Mouse (Mus musculus): ENCODE results near the gene Cuedc2. TPM values are rescaled to one million over a fixed set of nuclear protein-coding genes. Genes with fewer than 3 reads are reported as not detected.

Gene Cuedc2
- total and polyA plus RNA-seq, 2 experiments from 2014 or later, result 134 to 326 TPM

DNA sequence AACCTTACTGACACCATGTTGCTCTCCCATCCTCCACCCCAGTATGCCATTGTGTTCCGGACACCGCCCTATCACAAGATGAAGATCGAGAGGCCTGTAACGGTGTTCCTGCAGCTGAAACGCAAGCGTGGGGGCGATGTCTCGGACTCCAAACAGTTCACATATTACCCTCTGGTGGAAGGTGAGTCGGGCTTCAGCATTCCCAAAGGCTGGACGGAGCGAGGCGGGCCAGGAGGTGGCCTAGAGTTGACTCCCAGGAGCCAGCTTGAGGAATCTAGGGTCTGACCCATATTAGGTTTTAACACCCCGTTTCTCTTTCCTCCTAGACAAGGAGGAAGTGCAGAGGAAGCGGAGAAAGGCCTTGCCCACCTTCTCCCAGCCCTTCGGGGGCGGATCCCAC is 30.2 kb downstream of the Cuedc2 start:
- H3K27ac ChIP-seq, result no peak overlapping the region
- H3K27me3 ChIP-seq (ENCODE audit: insufficient read depth, low read length), result 0 out of 2 replicates have a peak, but pooled peaks cover 4% of the 10 kb centered on the region
- peak overlapping the region; percentile 86 for H3K4me2 ChIP-seq (ENCODE audit: low read depth, low read length)
- no peaks in the 10 kb centered on the region for H3K9me3 ChIP-seq (ENCODE audit: low read length)
- ATAC-seq (no peak), DNase-seq (ENCODE audit: low spot score) (no peak)
- H3K4me3 ChIP-seq (ENCODE audit: low read length), result peak overlapping the region; percentile 45; the same call in 1 of the 2 replicates
- peaks cover 23% of the 10 kb centered on the region; the same call in 1 of the 2 replicates for H3K36me3 ChIP-seq (ENCODE audit: insufficient read depth, low read length)
- TF ChIP-seq CTCF (IDR thresholded peaks at IDR 0.05; ENCODE audit: low read depth), result no peak
- peaks cover 6% of the 10 kb centered on the region; the same call in 1 of the 2 replicates for H3K4me1 ChIP-seq (ENCODE audit: insufficient read depth, low read length)
- H3K9ac ChIP-seq (replicated peaks; ENCODE audit: low read length), result no peak overlapping the region
- 64% methylated on average over 16 of the region's 16 CpGs for WGBS

DNA sequence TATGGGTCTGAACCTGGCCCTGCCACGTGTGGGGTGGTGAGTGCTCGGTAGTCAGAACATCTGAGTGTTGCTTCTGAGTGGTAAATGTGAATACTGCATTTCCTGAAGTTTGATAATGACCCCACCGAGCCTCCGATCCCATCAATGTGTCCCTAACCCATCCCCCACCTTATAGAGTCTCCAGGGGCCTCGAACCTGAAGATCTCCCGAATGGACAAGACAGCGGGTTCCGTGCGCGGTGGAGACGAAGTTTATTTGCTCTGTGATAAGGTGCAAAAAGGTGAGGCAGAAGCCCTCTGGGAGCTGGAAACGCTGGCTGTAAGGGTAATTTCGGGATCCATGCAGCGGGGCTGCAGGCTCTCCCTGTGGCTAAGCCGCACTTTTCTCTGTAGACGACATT is 30.7 kb downstream of the Cuedc2 start:
- Histone ChIP-seq H3K9me3 (ENCODE audit: low read length) (no peaks in the 10 kb centered on the region), H3K27ac (no peak overlapping the region), H3K36me3 (ENCODE audit: insufficient read depth, low read length) (peaks cover 17% of the 10 kb centered on the region; the same call in 1 of the 2 replicates), H3K9ac (replicated peaks; ENCODE audit: low read length) (no peak overlapping the region), H3K4me1 (ENCODE audit: insufficient read depth, low read length) (peaks cover 6% of the 10 kb centered on the region; the same call in 1 of the 2 replicates), H3K4me3 (ENCODE audit: low read length) (no peak overlapping the region), H3K27me3 (ENCODE audit: insufficient read depth, low read length) (0 out of 2 replicates have a peak, but pooled peaks cover 4% of the 10 kb centered on the region), H3K4me2 (ENCODE audit: low read depth, low read length) (no peak overlapping the region)
- no peak for ATAC-seq
- WGBS, result 82% methylated on average over 16 of the region's 16 CpGs
- TF ChIP-seq CTCF (IDR thresholded peaks at IDR 0.05; ENCODE audit: low read depth), result no peak
- DNase-seq (ENCODE audit: low spot score), result no peak

DNA sequence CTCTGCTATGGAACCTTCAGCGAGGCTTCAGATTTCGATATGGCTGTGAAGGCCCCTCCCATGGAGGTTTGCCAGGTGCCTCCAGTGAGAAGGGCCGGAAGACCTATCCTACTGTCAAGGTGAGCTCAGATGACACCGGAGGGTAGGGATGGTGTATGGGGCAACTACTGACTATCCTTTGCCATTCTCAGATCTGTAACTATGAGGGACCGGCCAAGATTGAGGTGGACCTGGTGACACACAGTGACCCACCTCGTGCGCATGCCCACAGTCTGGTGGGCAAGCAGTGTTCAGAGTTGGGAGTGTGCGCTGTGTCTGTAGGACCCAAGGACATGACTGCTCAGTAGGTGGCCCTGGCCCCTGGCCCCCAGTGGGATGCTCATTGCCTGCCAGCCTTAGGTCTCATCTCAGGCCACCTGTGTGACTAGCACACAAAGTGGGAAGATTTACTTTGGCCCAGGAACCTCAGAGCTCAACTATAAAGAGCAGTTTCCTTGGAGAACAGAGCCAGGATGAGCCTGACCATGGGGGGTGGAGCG is 31.7 kb downstream of the Cuedc2 start:
- WGBS, result 91% methylated on average over 9 of the region's 9 CpGs

DNA sequence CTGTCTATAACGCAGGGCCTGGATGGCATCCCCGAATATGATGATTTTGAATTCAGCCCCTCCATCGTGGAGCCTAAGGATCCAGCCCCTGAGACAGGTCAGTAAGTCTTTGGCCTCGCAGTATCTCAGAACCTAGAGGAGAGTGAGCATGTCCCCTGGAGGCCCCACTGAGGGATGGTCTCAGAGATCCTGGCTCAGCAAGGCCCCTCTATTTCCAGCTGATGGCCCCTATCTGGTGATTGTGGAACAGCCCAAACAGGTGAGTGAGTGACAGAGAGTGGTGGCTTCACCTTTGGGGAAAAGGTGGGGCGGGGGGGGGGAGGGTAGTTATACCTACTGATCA is 32.3 kb downstream of the Cuedc2 start:
- H3K27ac ChIP-seq, result no peak overlapping the region
- ATAC-seq (no peak), DNase-seq (ENCODE audit: low spot score) (no peak)
- peaks cover 6% of the 10 kb centered on the region; the same call in 1 of the 2 replicates for H3K4me1 ChIP-seq (ENCODE audit: insufficient read depth, low read length)
- 0 out of 2 replicates have a peak, but pooled peaks cover 4% of the 10 kb centered on the region for H3K27me3 ChIP-seq (ENCODE audit: insufficient read depth, low read length)
- H3K36me3 ChIP-seq (ENCODE audit: insufficient read depth, low read length), result peaks cover 4% of the 10 kb centered on the region; the same call in 1 of the 2 replicates
- TF ChIP-seq CTCF (IDR thresholded peaks at IDR 0.05; ENCODE audit: low read depth), result no peak
- 57% methylated on average over 5 of the region's 5 CpGs for WGBS
- no peaks in the 10 kb centered on the region for H3K9me3 ChIP-seq (ENCODE audit: low read length)
- H3K4me2 ChIP-seq (ENCODE audit: low read depth, low read length), result peak overlapping the region; percentile 61
- 0 out of 2 replicates have a peak overlapping the region, but pooled peaks have one; percentile 38 for H3K4me3 ChIP-seq (ENCODE audit: low read length)
- no peak overlapping the region for H3K9ac ChIP-seq (replicated peaks; ENCODE audit: low read length)

More for the DNA sequence above, 31.7 kb downstream of the Cuedc2 start:
- H3K4me2 ChIP-seq (ENCODE audit: low read depth, low read length), result no peak overlapping the region
- no peak overlapping the region for H3K4me3 ChIP-seq (ENCODE audit: low read length)
- no peak for DNase-seq (ENCODE audit: low spot score)
- H3K9ac ChIP-seq (replicated peaks; ENCODE audit: low read length), result no peak overlapping the region
- no peak for ATAC-seq
- no peak for TF ChIP-seq CTCF (IDR thresholded peaks at IDR 0.05; ENCODE audit: low read depth)
- 0 out of 2 replicates have a peak, but pooled peaks cover 4% of the 10 kb centered on the region for H3K27me3 ChIP-seq (ENCODE audit: insufficient read depth, low read length)
- peaks cover 8% of the 10 kb centered on the region; the same call in 1 of the 2 replicates for H3K36me3 ChIP-seq (ENCODE audit: insufficient read depth, low read length)
- H3K9me3 ChIP-seq (ENCODE audit: low read length), result no peaks in the 10 kb centered on the region
- no peak overlapping the region for H3K27ac ChIP-seq
- peaks cover 6% of the 10 kb centered on the region; the same call in 1 of the 2 replicates for H3K4me1 ChIP-seq (ENCODE audit: insufficient read depth, low read length)

DNA sequence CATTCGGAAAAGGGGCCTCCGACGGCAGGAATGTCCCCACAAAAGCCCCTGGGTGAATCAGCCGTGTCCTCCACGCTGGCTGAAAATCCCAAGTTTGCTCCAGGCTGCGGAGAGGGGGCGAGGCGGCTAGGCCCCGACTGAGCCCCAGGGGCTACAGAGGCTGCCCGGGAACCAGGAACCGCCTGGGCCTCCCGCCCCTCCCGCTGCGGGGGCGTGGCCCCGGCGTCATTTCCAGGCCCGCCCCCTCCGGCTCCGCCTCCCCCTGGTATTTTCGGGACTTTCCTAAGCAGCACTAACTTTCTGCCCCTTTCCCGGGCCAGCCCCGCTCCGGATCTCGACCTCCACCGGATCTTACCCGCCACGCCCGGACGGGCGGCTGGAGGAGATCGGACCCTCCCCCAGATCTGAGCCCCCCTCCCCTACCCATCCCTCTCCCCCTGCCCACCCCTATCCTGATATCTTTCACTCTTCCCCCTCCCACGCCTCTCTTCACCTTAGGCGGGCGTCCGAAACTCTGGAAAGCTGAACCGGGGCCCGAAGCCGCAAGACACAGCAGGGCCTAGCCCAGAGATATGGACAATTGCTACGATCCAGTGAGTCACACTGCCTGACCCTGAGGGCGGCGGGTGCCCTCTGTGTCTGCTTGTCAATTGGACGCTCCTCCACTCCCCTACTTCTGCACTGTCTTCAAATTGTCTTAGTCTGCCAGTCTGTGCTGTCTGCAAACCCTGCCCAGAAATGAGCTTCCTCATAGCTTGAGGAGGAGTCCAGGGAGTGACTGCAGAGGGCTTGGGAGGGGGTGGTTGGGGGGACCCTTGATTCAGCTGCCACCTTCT is 32.9 kb downstream of the Cuedc2 start:
- Histone ChIP-seq H3K9me3 (ENCODE audit: low read length) (no peaks in the 10 kb centered on the region), H3K4me3 (ENCODE audit: low read length) (peak overlapping the region; percentile 38), H3K27me3 (ENCODE audit: insufficient read depth, low read length) (0 out of 2 replicates have a peak, but pooled peaks cover 4% of the 10 kb centered on the region), H3K36me3 (ENCODE audit: insufficient read depth, low read length) (no peaks in the 10 kb centered on the region; the same call in 1 of the 2 replicates), H3K27ac (peak overlapping the region; percentile 41; the same call in 1 of the 2 replicates), H3K4me1 (ENCODE audit: insufficient read depth, low read length) (peaks cover 6% of the 10 kb centered on the region; the same call in 1 of the 2 replicates), H3K4me2 (ENCODE audit: low read depth, low read length) (peak overlapping the region; percentile 61), H3K9ac (replicated peaks; ENCODE audit: low read length) (peak overlapping the region; percentile 44)
- ATAC-seq, result peak; percentile 46
- DNase-seq (ENCODE audit: low spot score), result peak; percentile 80
- no peak for TF ChIP-seq CTCF (IDR thresholded peaks at IDR 0.05; ENCODE audit: low read depth)
- WGBS, result under 1% methylated on average over 42 of the region's 43 CpGs

DNA sequence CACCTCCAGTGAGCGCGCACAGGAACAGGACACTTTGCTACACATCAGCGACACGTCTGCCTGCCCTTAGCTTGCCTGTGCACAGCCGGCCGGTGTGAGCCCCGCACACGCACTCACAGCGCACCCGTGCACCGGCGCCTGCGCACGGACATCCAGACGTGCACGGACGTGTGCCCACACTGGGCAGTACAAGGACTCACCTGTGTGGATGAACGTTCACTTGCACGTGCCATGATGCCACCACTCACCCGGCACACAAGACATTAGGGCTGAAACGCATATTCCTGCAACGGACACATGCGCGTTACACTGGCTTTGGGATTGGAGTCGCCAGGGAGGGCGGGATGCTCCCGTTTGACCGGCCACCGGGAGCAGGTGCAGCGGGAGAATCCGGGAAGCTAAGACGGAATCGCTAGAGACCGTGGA is 33.6 kb downstream of the Cuedc2 start:
- H3K9ac ChIP-seq (replicated peaks; ENCODE audit: low read length), result peak overlapping the region; percentile 44

More for the DNA sequence above, 33.6 kb downstream of the Cuedc2 start:
- TF ChIP-seq CTCF (IDR thresholded peaks at IDR 0.05; ENCODE audit: low read depth), result no peak
- ATAC-seq (0 out of 2 replicates have a peak, but pooled peaks have one; percentile 3), DNase-seq (ENCODE audit: low spot score) (peak; percentile 38)
- Histone ChIP-seq H3K4me1 (ENCODE audit: insufficient read depth, low read length) (peaks cover 6% of the 10 kb centered on the region; the same call in 1 of the 2 replicates), H3K9me3 (ENCODE audit: low read length) (no peaks in the 10 kb centered on the region), H3K4me3 (ENCODE audit: low read length) (peak overlapping the region; percentile 38), H3K36me3 (ENCODE audit: insufficient read depth, low read length) (no peaks in the 10 kb centered on the region), H3K27ac (peak overlapping the region; percentile 41; the same call in 1 of the 2 replicates), H3K27me3 (ENCODE audit: insufficient read depth, low read length) (0 out of 2 replicates have a peak, but pooled peaks cover 4% of the 10 kb centered on the region), H3K4me2 (ENCODE audit: low read depth, low read length) (peak overlapping the region; percentile 61)
- WGBS, result 0% methylated on average over 34 of the region's 34 CpGs
